Mouse (Mus musculus) ES-E14 (cell line): ENCODE results near the gene Arhgap45. TPM values are rescaled to one million over a fixed set of nuclear protein-coding genes. Genes with fewer than 3 reads are reported as not detected.

Experiments used
- DNase-seq: peaks from one replicate; pipeline ENCODE4 v3.0.0-alpha.2; 2013; ENCODE audit warnings: low read depth, low spot score
- H3K27ac ChIP-seq: 2 replicates; pipeline ENCODE4 v1.5.1; 2012; ENCODE audit warnings: low read depth, mild to moderate bottlenecking, low read length, moderate library complexity, mixed read lengths; ENCODE audit not compliant: poor library complexity, insufficient read depth, severe bottlenecking
- H3K36me3 ChIP-seq: 2 replicates; pipeline ENCODE4 v1.6.1; 2012; ENCODE audit warnings: mild to moderate bottlenecking, low read length, moderate library complexity, mixed read lengths; ENCODE audit not compliant: control insufficient read depth, poor library complexity, insufficient read depth, severe bottlenecking
- H3K4me1 ChIP-seq, 2 experiments: fragments of 150-350 bp in 1 of 2; sonication (generic) in 1 of 2; 2 replicates each; pipeline ENCODE4 v1.6.1; 2012; ENCODE audit warnings: low read length in 2 of 2, mild to moderate bottlenecking in 1 of 2, mixed read lengths in 1 of 2; ENCODE audit not compliant: control insufficient read depth in 2 of 2, insufficient read depth in 2 of 2, poor library complexity in 1 of 2
- H3K4me3 ChIP-seq, 2 experiments: fragments of 150-350 bp in 1 of 2; sonication (generic) in 1 of 2; 2 replicates each; pipeline ENCODE4 v1.5.1; 2012; ENCODE audit warnings: low read length in 2 of 2, low read depth in 1 of 2, mild to moderate bottlenecking in 1 of 2, mixed read lengths in 1 of 2; ENCODE audit not compliant: insufficient read depth in 1 of 2, poor library complexity in 1 of 2, severe bottlenecking in 1 of 2
- H3K9ac ChIP-seq: 2 replicates; pipeline ENCODE4 v1.6.1; 2012; ENCODE audit warnings: low read depth, mild to moderate bottlenecking, low read length, mixed read lengths; ENCODE audit not compliant: poor library complexity, insufficient read depth, severe bottlenecking
- H3K9me3 ChIP-seq: fragments of 150-350 bp; sonication (generic); 2 replicates; pipeline ENCODE4 v1.6.1; 2012; ENCODE audit warnings: low read depth, mild to moderate bottlenecking, low read length; ENCODE audit not compliant: control insufficient read depth, insufficient read depth
- CHD2 ChIP-seq: IDR thresholded peaks from 2 replicates; pipeline ENCODE4 v1.6.1; 2014; ENCODE audit warnings: mild to moderate bottlenecking, low read depth, low read length, inconsistent platforms
- HCFC1 ChIP-seq: IDR thresholded peaks from 2 replicates; pipeline ENCODE4 v1.6.1; 2012; ENCODE audit warnings: low read length, inconsistent platforms, borderline replicate concordance; ENCODE audit not compliant: insufficient read depth
- MAFK ChIP-seq: IDR thresholded peaks from 2 replicates; pipeline ENCODE4 v1.6.1; 2014; ENCODE audit warnings: mild to moderate bottlenecking, low read depth, low read length, inconsistent platforms; ENCODE audit not compliant: insufficient read depth
- ZC3H11A ChIP-seq: IDR thresholded peaks from 2 replicates; pipeline ENCODE4 v1.6.1; 2012; ENCODE audit warnings: low read depth, mild to moderate bottlenecking, inconsistent platforms, low read length, borderline replicate concordance
- ZNF384 ChIP-seq: IDR thresholded peaks from 2 replicates; pipeline ENCODE4 v1.6.1; 2012; ENCODE audit warnings: low read depth, low read length, inconsistent platforms
- in situ Hi-C, 2 experiments: fragments of 600-800 bp; cut with MboI; formaldehyde crosslinking; loops; one replicate each; pipeline ENCODE4 v1.15.1; 2025; ENCODE audit warnings: low sequenced_read_pairs in 2 of 2, inconsistent platforms in 1 of 2; ENCODE audit not compliant: unreplicated experiment in 2 of 2
- total RNA-seq: library from RNA; depleted of rRNA; stranded (reverse); fragments of 300-350 nt; gene quantifications from 2 replicates; pipeline ENCODE4 v1.2.3, GENCODE M21; 2012; rRNA removed

Arhgap45 gene
- total RNA-seq, 1 experiment, result 17.0 TPM

DNA sequence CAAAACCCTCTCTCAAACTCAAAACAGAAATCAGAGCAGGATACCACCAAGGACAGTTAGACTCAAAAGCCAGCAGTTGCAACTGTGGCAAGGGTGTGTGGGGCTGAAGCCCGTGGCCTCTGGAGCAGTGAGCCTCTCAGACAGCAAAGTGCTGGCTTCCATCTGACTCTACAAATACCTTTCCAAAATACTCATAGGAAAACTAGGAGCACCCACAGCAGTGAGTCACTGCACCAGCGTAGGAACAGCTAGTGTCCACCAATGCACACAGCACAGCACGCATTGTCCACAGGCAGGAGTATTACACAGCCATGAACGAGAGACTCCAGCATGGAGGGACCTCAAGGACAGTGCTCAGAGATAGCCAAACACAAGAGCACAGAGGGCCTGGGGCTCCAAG is 59.9 kb downstream of the Arhgap45 start:
- Histone ChIP-seq H3K4me3 (no peak overlapping the region), H3K4me1 (peaks cover 6 to 30% of the 10 kb centered on the region in 2 experiments; a peak in 3 of 4 replicates), H3K27ac (0 out of 2 replicates have a peak overlapping the region, but pooled peaks have one; percentile 2), H3K36me3 (peaks cover 28% of the 10 kb centered on the region; the same call in 1 of the 2 replicates), H3K9ac (no peak overlapping the region), H3K9me3 (no peaks in the 10 kb centered on the region)
- no peak for DNase-seq
- TF ChIP-seq HCFC1 (no peak), ZNF384 (no peak), MAFK (no peak), ZC3H11A (no peak), CHD2 (no peak)
- in situ Hi-C loops, result no loop called here

DNA sequence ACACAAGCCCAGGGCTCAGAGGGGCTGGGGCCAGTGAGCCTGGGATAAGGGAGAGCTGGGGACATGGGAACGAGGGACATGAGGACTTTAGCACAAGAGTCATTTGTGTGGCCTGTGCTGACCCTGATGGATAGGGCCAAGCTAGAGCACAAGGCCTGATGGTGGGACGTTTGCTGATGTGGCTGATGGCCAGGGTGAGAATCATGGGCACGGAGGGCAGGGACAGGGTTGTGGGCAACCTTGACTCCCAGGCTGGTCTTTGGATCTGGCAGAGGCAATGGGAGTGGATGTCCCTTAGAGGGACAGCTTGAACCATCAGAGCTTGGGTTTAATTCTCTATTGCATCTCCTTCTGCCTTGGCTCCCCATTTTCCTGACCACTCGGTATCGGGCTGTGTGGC is 60.9 kb downstream of the Arhgap45 start:
- DNase-seq, result no peak
- Histone ChIP-seq H3K9me3 (no peaks in the 10 kb centered on the region), H3K4me1 (peaks cover 6 to 30% of the 10 kb centered on the region in 2 experiments; a peak in 3 of 4 replicates), H3K4me3 (no peak overlapping the region), H3K9ac (no peak overlapping the region), H3K36me3 (peaks cover 23% of the 10 kb centered on the region; the same call in 1 of the 2 replicates), H3K27ac (no peak overlapping the region)
- in situ Hi-C loops, result no loop called here
- TF ChIP-seq MAFK, result no peak
- no peak for TF ChIP-seq ZNF384
- TF ChIP-seq CHD2, result no peak
- TF ChIP-seq HCFC1, result no peak

DNA sequence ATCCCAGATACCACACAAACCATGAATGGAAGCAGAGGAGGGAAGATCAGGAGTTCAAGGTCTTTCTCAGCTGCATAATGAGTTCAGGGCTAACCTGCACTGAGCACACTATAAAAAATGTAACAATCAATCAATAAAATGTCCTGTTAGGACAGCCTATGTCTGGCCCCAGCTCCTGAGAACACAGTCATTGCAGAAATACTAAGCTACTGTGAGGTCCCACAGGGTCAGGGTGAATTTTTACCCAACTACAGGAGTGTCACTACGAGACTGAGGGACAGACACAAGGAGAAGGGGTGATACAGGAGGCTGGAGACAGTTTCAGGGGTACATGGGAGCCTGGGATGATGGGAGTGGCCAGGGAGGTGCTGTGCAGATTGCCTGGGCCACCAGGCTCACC is 61.9 kb downstream of the Arhgap45 start:
- in situ Hi-C loops, result no loop called here
- Histone ChIP-seq H3K27ac (no peak overlapping the region), H3K4me3 (no peak overlapping the region), H3K36me3 (peaks cover 24% of the 10 kb centered on the region; the same call in 1 of the 2 replicates), H3K9me3 (no peaks in the 10 kb centered on the region), H3K4me1 (peaks cover 4 to 24% of the 10 kb centered on the region in 2 experiments; a peak in 2 of 4 replicates), H3K9ac (no peak overlapping the region)
- TF ChIP-seq MAFK, result no peak
- no peak for TF ChIP-seq ZC3H11A
- TF ChIP-seq ZNF384, result no peak
- no peak for TF ChIP-seq CHD2
- no peak for TF ChIP-seq HCFC1
- no peak for DNase-seq

DNA sequence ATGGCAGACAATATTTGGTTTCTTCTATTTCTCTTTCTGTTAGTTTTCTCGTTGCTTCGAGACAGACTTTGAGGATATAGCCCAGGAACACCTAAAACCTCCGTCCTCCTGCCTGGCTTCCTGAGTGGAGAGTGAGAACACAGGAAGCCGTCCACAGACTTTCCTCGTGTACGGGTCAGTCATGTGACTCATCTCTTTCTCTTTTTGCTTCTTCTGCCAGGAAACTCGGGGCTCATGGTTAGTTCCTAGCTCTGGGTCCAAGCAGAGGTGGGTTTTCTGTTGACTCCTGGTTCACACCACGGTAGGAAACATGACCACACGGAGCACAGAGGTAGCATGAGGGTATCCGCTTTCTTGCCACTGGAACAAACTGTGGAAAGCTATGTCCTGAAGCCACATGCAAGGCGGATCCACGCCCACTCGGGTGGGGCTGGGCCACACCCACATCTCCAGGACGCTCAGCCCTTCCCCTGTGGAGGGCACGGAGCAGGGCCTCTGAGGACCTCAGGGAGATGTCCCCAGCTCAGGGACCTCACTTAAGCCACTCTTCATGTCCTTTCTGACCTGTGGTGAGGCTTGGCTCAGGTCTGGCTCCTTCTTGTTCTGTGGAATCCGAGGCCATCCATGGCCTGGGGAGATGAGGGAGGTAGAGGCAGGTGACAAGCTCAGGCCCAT is 64.1 kb downstream of the Arhgap45 start:
- no peak for DNase-seq
- TF ChIP-seq MAFK (no peak), CHD2 (no peak), ZNF384 (no peak), HCFC1 (no peak), ZC3H11A (no peak)
- Histone ChIP-seq H3K9me3 (no peaks in the 10 kb centered on the region), H3K4me3 (no peak overlapping the region), H3K36me3 (peaks cover 27% of the 10 kb centered on the region; the same call in 1 of the 2 replicates), H3K9ac (peak overlapping the region; percentile 5; the same call in 1 of the 2 replicates), H3K27ac (no peak overlapping the region), H3K4me1 (peaks cover 0 to 16% of the 10 kb centered on the region in 2 experiments; a peak in 2 of 4 replicates)
- in situ Hi-C loops, result no loop called here

Other genes starting within 250 kb of the Arhgap45 start
- 66.7 and 70.8 TPM in 2 replicates for gene Rnf126, start 249.7 kb upstream of the Arhgap45 start, total RNA-seq
- gene Fstl3, start 239.4 kb upstream of the Arhgap45 start, total RNA-seq, result 5.7 and 7.1 TPM in 2 replicates
- 0.27 and 0.37 TPM in 2 replicates for gene Prss57, start 225.7 kb upstream of the Arhgap45 start, total RNA-seq
- 10.7 and 12.7 TPM in 2 replicates for gene Palm, start 223.1 kb upstream of the Arhgap45 start, total RNA-seq
- gene Misp, start 195.7 kb upstream of the Arhgap45 start, total RNA-seq, result 1.7 and 2.2 TPM in 2 replicates
- 403 and 408 TPM in 2 replicates for gene Ptbp1, start 162.2 kb upstream of the Arhgap45 start, total RNA-seq
- gene Prtn3, start 142.2 kb upstream of the Arhgap45 start, total RNA-seq, result 1.0 and 1.3 TPM in 2 replicates
- 3.7 and 7.8 TPM in 2 replicates for gene Plppr3, start 142.0 kb upstream of the Arhgap45 start, total RNA-seq
- not detected in 2 replicates for gene Elane, start 130.4 kb upstream of the Arhgap45 start, total RNA-seq
- not detected in 2 replicates for gene Cfd, start 125.8 kb upstream of the Arhgap45 start, total RNA-seq
- 21.0 and 24.9 TPM in 2 replicates for gene Med16, start 107.7 kb upstream of the Arhgap45 start, total RNA-seq
- 2.3 and 8.3 TPM in 2 replicates for gene Gm26602, start 105.8 kb upstream of the Arhgap45 start, total RNA-seq
- gene Kiss1r, start 99.7 kb upstream of the Arhgap45 start, total RNA-seq, result 0.85 and 2.4 TPM in 2 replicates
- 24.0 and 28.2 TPM in 2 replicates for gene R3hdm4, start 95.4 kb upstream of the Arhgap45 start, total RNA-seq
- gene Arid3a, start 89.6 kb upstream of the Arhgap45 start, total RNA-seq, result 10.8 and 16.3 TPM in 2 replicates
- 155 and 195 TPM in 2 replicates for gene Wdr18, start 56.5 kb upstream of the Arhgap45 start, total RNA-seq
- 0.36 and 0.74 TPM in 2 replicates for gene Grin3b, start 45.9 kb upstream of the Arhgap45 start, total RNA-seq
- 127 and 220 TPM in 2 replicates for gene Tmem259, start 32.3 kb upstream of the Arhgap45 start, total RNA-seq
- 94.1 and 159 TPM in 2 replicates for gene Cnn2, start 28.1 kb upstream of the Arhgap45 start, total RNA-seq
- gene Abca7, start 20.2 kb upstream of the Arhgap45 start, total RNA-seq, result 8.8 and 18.9 TPM in 2 replicates
- 266 and 293 TPM in 2 replicates for gene Polr2e, start 23.1 kb downstream of the Arhgap45 start, total RNA-seq
- 1,456 and 1,919 TPM in 2 replicates for gene Gpx4, start 30.5 kb downstream of the Arhgap45 start, total RNA-seq
- gene Sbno2, start 88.9 kb downstream of the Arhgap45 start, total RNA-seq, result 36.6 and 49.3 TPM in 2 replicates
- 124 and 141 TPM in 2 replicates for gene Stk11, start 99.2 kb downstream of the Arhgap45 start, total RNA-seq
- gene Atp5d, start 122.0 kb downstream of the Arhgap45 start, total RNA-seq, result 217 and 226 TPM in 2 replicates
- 20.9 and 41.0 TPM in 2 replicates for gene Cbarp, start 124.2 kb downstream of the Arhgap45 start, total RNA-seq
- 38.3 and 42.6 TPM in 2 replicates for gene Midn, start 131.6 kb downstream of the Arhgap45 start, total RNA-seq
- 69.6 and 105 TPM in 2 replicates for gene Cirbp, start 149.3 kb downstream of the Arhgap45 start, total RNA-seq
- gene 1600002K03Rik, start 156.3 kb downstream of the Arhgap45 start, total RNA-seq, result 25.4 and 31.2 TPM in 2 replicates
- gene Efna2, start 162.8 kb downstream of the Arhgap45 start, total RNA-seq, result 2.7 and 3.4 TPM in 2 replicates
- 80.8 and 115 TPM in 2 replicates for gene Mum1, start 209.8 kb downstream of the Arhgap45 start, total RNA-seq
- 205 and 290 TPM in 2 replicates for gene Ndufs7, start 232.5 kb downstream of the Arhgap45 start, total RNA-seq
- gene Gamt, start 244.4 kb downstream of the Arhgap45 start, total RNA-seq, result 2.9 and 3.0 TPM in 2 replicates
- 121 and 154 TPM in 2 replicates for gene Dazap1, start 244.8 kb downstream of the Arhgap45 start, total RNA-seq